Mouse (Mus musculus): ENCODE results near the gene Negr1.
A peak's percentile ranks its signal among the peaks of the same experiment; 100 is the strongest.

The Negr1 gene

GRCm38 (mm10) chr3:156912816-156913215 lies 351.2 kb downstream of the Negr1 start:
- peak; percentile 27 to 44 for DNase-seq

DNA sequence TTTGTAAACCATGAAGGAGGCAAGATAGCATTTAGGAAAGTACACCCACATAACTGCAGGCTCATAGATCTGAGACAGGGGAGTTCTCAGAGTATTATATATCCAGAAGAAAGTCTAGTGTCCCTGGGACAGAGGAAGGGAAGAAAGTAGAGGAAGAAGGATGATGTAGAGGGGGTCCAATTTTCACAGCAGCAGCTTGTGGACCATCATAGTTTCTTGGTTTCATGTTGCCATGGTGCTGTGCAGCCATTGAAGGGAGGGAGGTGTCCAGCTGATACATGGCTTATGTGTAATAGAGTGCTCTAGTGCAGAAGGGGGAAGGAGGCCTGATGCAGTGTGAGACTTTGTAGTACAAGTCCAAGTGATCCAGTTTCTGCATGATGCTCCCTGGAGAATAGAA lies 359.8 kb downstream of the Negr1 start:
- no peak for DNase-seq

GRCm38 (mm10) chr3:156923159-156923558 lies 361.6 kb downstream of the Negr1 start:
- DNase-seq, result no peak

DNA sequence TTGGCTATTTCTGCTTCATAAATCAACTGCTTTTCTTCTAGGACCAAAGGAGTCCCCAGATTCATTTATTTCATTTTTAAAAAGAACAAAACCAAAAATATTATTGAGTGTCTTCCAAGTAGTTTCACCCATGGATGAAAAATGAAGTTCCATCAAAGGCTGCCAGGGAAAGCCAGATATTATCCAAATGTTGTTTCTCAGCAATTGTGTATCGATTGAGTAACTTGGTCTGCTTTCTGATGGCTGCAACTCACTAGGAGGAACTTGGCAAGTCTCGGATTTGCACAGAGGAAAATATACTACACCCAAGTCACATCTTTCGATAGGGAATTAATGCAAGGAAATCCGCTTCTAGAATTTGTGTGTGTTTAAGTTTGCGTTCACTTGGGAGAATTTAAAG lies 363.5 kb downstream of the Negr1 start:
- no peak for DNase-seq

DNA sequence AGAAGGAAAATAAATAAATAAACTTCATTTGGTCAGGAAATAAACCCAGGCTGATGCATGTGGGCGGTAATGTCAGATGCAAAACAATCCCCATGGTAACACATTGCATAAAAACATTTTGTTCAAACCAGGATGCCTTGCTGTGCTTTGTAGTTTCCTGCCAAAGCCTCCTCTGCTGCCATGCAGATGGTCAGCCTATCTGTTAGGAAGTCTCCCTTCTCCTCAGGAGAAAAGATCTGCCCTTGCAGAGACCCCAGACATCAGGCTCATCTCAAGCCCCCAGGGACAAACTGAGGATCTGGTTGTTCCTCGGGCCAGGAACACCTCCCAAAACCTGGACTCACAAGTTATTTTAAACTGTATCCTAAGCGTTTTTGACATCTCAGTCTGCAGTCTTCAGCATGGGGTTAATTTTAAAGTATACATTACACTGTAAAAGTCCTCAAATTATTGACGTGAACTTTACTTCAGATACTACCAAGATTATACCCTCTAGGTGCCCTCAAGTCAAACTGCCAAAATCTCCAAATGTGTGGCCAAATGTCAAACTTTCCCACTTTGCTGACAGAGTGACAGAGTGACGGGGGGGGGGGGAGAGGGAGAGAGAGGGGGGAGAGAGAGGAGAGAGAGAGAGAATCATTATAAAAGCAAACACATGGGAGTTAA lies 366.9 kb downstream of the Negr1 start:
- DNase-seq, result no peak

DNA sequence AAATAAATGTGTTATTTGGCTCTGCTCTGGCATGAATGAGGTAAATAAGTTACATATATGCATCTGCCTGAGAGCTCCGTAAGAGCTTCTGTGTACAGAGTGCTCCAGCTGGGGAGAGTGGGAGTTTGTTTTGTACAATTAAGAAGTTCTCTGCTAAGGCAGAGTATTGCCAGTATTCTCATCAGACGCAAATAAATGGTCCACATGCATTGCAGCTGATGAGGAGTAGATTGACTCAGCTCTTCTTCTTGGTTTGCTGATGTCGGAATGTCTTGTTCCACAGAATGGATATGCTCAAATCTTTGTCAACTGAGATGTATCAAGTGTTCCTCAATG lies 367.4 kb downstream of the Negr1 start:
- DNase-seq, result no peak

GRCm38 (mm10) chr3:156929677-156930440 lies 368.3 kb downstream of the Negr1 start:
- DNase-seq, result no peak

DNA sequence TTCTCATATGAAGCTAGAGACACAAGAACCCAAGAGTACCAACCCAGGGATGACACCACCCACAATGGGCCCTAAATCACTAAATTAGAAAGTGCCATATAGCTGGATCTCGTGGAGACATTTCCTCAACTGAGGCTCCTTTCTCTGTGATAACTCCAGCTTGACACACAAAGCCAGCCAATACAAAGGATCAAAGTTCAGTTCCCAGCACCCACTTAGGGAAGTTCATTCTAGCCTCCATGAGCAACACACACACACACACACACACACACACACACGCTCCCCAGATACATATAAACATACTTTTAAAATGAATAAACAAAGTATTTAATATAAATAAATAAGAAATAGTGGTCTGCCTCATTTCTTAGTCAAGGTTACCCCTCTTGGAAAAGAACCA lies 369.4 kb downstream of the Negr1 start:
- no peak for DNase-seq

- no peak for DNase-seq
Observed at GRCm38 (mm10) chr3:156931540-156931939, 369.9 kb downstream of the Negr1 start.

GRCm38 (mm10) chr3:156934778-156935290 lies 373.2 kb downstream of the Negr1 start:
- no peak for DNase-seq

GRCm38 (mm10) chr3:156947404-156947803 lies 385.8 kb downstream of the Negr1 start:
- no peak for DNase-seq

DNA sequence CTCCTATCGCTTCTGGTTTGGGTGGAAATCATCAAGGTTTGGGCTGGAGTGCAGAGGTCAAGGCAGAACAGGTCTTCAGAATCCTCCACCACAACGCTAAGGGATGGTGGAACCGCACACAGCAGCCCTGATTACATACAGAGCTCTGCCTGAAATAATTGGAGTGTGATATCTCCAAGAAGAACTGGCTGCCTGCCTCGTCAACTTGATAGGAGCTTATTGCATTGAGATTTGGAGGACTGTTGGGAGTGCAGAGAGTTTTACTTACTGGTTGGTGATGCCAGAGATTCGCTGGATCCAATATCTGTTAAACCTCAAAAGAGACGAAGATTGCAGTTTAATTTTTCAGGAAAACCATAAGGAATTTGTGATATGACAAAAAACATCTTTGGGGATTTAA lies 391.4 kb downstream of the Negr1 start:
- no peak for DNase-seq

DNA sequence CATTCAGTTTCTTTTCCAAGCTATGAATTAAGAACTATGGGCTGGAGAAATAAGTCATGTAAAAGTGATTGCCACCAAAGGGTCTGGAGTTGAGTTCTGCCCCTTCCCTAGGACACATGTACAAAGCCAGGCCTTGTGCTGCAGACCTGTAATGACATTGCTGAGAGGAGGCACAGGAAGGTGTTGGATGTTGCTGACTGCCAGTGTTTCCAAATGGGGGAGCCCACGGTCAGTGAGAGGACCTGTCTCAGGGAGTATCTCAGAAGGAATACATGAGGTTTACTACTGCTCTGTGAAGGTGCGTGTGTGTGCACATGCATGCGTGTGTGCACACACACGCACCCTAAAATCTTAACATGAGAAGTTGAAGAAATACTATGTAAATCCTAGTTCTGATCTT lies 393.5 kb downstream of the Negr1 start:
- no peak for DNase-seq

- no peak for DNase-seq
Observed at GRCm38 (mm10) chr3:156958640-156959039, 397.0 kb downstream of the Negr1 start.

GRCm38 (mm10) chr3:156968764-156969163 lies 407.2 kb downstream of the Negr1 start:
- DNase-seq, result no peak

DNA sequence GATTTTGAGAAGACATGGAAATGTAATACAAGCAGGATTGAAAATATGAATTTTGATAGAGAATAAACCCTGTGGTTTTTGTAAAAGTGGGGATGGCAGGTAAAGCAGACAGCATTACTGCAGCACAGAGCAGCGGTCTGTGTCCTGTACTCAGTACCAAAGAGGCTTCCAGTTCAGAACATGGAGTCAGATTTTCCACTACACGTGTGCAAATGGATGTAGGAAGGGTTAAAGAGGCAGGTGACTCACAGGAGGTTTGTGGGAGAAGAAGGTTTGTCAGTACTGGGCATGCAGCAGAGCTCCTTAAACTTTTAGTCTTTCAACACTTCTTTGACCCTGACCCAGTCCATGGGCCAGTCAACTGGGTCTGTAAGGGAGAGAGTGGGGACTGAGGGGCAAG lies 409.5 kb downstream of the Negr1 start:
- no peak for DNase-seq

- DNase-seq, result no peak
Observed at GRCm38 (mm10) chr3:156976816-156977215, 415.2 kb downstream of the Negr1 start.

DNA sequence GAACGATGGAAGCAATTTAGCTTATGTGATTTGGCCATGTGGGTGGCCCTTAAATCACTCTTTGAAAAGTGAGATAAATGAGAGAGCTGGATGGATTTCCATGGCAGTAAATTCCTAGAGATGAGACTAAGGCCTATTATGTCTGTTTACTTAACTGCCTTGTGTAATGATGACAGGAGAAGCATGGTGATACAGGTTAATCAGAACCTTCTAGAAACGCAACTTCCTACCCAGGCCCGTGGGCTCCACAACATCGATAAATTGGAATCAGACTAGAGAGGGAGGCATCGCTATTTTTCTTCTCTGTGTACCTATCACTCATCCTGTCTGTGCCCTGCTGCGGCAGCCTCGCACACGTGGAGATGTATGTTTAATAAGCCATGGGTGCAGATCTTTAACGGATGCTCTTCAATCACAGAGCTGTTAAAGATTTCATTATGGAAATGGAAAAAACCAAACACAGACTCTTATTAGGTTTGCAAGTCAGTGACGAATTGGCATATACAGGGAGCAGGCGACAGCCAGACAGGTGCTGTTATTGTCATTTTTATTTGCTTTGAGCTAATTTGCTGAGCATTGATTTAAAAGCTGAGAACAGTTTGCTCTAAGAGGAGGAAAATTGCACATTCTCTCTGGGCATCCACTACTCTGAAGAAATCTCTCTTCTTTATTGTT lies 418.6 kb downstream of the Negr1 start:
- DNase-seq, result no peak

DNA sequence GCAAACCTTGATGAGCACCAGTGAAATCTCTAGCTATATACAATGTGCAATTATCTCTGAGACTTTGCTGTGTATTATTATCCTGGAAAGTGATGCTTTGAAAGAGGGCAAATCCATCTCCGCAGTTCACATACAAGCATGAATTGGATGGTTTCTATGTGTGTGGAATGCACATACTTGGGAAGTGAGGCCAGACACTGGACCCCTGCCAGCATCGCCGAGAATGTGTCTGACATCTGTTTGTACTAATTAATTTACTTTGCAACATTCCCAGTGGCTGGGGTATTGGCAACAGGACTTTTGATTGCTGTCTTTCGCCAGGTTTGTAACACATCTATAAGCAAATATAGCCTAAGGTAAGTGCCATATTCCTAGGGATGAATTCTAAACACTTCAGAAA lies 420.5 kb downstream of the Negr1 start:
- DNase-seq, result no peak

GRCm38 (mm10) chr3:156987113-156987512 lies 425.5 kb downstream of the Negr1 start:
- no peak for DNase-seq

- no peak for DNase-seq
Observed at GRCm38 (mm10) chr3:156992171-156992570, 430.6 kb downstream of the Negr1 start.

DNA sequence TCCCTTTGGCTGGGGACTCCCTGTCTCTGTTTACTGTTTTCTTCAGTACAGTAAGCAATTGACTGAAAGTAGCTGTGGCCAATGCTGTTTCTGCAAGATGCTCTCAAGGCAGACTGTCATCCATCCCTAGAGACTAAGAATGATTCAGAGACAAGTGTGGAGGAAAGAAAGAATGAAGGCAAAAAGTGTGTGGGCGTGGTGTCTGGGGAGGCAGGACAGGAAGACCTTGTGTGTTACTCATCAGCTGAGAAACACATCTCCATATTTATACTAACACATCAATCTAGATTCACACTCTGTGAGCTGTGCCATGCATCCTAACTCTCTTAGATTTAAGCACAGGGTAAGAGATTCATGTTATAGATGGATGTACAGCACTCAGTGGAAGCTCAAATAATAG lies 431.2 kb downstream of the Negr1 start:
- DNase-seq, result no peak

DNA sequence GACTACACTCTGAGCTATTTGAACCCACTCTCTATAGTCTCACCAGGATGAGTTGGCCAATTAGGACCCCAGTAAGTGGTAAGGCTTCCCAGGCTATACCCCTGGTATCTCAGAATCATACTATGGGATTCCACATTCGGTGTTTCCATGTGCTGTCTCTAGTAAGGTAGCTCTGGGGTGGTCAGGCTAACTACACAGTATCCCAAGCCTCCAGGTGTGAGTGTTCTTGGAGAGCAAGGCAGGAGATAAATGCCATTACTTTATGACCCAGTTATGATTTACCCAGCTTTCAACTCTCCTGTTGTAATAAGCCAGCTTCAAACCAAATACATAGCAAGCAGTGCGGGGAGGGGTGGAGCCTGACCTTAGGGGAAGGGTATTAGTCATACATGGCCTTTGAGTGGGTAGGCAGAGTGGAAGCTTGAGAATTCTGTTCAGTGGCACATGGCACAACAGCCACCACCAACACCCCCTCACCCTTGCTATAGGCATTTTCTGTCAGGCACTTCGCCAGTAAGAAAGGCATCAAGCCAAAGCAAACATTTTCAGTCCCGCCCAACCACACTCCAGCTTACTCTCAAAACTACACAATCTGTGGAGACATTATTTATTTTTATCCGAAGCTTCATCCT lies 437.7 kb downstream of the Negr1 start:
- DNase-seq, result no peak

DNA sequence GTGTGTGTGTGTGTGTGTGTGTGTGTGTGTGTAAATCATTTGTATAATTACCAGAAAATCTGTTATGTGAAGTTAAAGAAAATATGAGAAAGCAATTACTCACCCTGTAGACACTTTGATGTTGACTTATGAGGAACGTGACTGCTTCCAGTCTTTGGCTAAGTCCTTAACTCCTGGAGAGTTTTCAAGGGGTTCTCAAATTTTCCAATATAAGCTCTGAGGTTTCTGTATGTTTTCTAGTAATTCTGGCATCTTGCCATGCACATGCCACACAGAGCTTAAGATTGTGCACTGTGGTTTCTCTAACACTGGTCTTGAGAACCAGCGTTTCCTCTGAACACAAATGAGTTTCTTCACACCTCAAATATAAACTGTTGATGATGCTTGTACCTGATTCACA lies 460.0 kb downstream of the Negr1 start:
- DNase-seq, result no peak
